Mouse (Mus musculus): ENCODE measurements around the gene Otud1. TPM values are rescaled to one million over a fixed set of nuclear protein-coding genes. Genes with fewer than 3 reads are reported as not detected.

Gene Otud1
- polyA plus RNA-seq (2014; fragmentation: Illumina TruSeq; extraction: RNeasy Lipid Tissue Mini Kit (QIAGEN cat#74804); ENCODE audit: low replicate concordance), result 7.4 TPM

GRCm38 (mm10) chr2:19657158-19657874 is at the start of gene Otud1:
Otud1 (plus strand) TSS chr2:19657752.

Other genes starting within 250 kb of the Otud1 start
- gene Ptf1a, start 212.1 kb upstream of the Otud1 start, polyA plus RNA-seq (2014; fragmentation: Illumina TruSeq; extraction: RNeasy Lipid Tissue Mini Kit (QIAGEN cat#74804); ENCODE audit: low replicate concordance), result not detected
- not detected for gene 4921504E06Rik, start 103.8 kb upstream of the Otud1 start, polyA plus RNA-seq (2014; fragmentation: Illumina TruSeq; extraction: RNeasy Lipid Tissue Mini Kit (QIAGEN cat#74804); ENCODE audit: low replicate concordance)

Measured in small intestine, adult 10 weeks (tissue).